Mouse (Mus musculus) thymus, postnatal 36 days (tissue): ENCODE measurements around the gene Chchd10.

Source experiments
- DNase-seq, 2 experiments: peaks; one replicate each; pipeline ENCODE4 v3.0.0; 2022; ENCODE audit warnings: mixed read lengths in 2 of 2

The Chchd10 gene

GRCm38 (mm10) chr10:75926396-75926795 lies 6.5 kb upstream of the Chchd10 start:
- DNase-seq, result peak in 1 of 2 experiments; percentile 35

- no peak for DNase-seq
These were observed 2.6 kb upstream of the Chchd10 start for GRCm38 (mm10) chr10:75930304-75930703.

GRCm38 (mm10) chr10:75931311-75931710 lies 1.6 kb upstream of the Chchd10 start:
- no peak for DNase-seq

- DNase-seq, result peak; percentile 36 to 48
These were observed 750 bp upstream of the Chchd10 start for GRCm38 (mm10) chr10:75932081-75932678.

DNA sequence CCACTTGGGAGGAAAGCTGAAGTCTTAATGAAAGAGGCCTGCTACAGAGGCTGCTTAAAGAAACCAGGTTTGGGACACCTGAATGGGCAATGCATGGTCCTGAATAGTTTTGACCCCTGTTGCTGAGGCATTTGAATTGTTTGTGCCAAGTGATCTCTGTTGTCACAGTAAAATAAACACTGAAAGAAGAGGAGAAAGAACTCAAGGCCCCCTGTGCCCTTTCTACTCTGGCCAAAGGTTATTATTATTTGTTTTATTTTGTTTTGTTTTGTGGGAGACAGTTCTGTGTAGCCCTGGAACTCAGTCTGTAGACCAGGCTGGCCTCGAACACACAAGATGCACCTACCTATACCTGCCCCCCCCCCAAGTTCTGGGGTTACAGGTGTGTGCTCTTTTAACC lies 2.1 kb downstream of the Chchd10 start:
- no peak for DNase-seq

DNA sequence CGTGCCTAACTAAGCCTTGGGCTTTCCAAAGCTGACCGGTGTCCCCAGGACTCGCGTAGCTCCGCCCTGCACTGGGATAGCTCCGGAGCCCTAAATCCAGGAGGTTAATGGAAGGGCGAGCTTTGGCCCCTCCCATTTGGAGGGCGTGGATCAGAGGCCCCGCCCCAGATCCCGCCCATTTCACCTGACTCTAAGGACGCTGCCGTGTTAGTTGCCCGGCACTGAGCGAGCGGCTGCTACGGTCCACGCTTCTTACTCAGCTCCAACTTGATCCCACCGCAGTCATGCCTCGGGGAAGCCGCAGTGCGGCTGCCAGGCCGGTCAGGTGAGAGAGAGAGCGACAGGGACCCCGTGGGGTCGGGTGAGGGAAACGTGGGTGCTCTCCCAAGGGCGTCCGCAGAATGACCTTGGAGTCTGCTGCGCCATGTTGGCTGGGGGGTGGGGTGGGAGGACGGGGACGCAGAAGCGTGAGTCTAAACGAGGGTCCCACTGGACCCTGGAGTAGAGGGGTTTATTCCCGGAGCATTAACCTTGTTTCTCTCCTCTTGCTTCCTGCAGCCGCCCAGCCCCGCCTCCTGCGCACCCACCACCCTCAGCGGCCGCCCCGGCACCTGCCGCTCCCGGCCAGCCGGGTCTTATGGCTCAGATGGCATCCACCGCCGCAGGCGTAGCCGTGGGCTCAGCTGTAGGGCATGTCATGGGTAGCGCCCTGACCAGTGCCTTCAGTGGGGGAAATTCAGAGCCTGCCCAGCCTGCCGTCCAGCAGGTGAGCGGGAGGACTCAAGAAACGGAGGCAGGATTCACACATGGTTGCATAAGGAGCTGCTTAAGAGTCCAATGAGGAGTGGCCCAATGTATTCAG lies 3.0 kb downstream of the Chchd10 start, which contains the start of gene Mmp11:
Mmp11 (minus strand) TSS at position 817 of the 862 bp plus-strand sequence.
- peak; percentile 60 to 65 for DNase-seq

GRCm38 (mm10) chr10:75936909-75937667 lies 4.2 kb downstream of the Chchd10 start:
- no peak for DNase-seq

DNA sequence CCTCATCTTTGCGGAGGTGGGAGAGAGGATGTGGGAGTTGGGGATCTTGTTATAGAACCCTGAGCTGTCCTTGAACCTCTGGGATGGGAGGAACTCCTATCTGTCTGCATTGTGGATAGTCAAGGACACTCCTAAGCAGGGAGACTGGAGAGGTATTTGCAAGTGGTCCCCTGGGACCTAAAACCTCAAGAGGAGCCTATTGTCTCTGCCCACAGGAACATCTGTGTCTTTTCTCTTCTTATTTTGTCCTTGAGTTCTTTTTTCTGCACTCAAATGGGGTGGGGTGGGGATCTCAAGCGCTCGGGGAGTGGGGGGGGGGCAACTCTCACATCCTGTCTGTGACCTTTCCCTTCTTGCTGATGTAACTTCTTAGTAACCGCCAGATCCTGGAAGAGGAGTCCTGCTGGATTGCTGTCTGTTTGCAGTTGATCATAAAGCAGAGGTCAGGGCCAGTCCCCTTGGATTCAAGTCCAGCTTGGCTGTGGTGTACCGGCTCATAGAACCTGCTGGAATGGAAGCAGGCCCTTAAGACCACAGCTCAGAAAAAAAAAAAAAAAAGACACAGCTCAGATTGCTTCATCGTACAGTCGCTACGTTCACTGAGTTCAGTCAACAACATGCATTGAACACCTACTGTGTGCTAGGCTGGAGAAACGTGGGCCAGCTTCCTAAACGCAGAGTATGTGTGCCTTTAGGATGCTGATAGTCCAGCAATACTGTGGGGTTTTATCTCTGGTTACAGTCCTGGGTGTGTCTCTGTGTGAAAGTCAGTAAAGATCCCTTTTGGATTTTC lies 5.1 kb downstream of the Chchd10 start:
- no peak for DNase-seq

DNA sequence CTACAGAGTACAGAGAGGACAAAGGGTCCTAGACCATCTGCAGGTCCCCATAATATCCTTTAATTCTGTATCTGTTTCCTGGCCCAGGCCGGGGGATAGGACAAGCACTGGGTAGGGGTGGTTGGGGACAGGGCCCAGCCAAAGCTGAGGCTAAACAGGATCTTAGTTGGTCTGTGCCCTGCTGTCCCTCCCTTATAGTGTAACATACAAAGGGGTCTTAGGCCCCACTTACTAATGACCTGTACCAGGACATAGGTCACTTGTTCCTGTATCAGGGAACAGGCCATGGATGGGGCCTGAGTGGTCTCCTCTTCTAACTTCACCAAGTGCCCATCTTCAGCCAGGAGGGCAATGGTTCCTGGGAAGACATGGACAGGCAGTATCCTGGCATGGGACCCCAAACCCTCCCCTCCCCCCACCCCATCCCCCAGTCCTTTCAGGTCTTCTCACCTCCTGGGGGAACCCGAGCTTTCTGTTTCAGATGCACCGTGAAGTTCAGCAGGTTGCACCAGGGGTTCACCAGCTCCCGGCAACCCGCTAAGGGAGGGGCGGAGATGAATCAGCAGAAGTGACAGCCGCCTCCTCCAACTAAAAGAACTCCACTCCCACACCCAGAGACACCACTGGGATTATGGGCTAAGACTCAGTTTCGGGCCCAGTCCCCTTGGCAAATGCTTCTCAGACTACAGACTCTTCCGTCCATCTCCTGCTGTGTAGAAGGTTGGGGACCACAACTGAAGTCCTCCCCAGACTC lies 6.7 kb downstream of the Chchd10 start:
- no peak for DNase-seq

GRCm38 (mm10) chr10:75940520-75940919 lies 7.6 kb downstream of the Chchd10 start, which contains the start of gene Gm867:
TSS of gene Gm867 (minus strand) at chr10:75940672.
- DNase-seq, result no peak

DNA sequence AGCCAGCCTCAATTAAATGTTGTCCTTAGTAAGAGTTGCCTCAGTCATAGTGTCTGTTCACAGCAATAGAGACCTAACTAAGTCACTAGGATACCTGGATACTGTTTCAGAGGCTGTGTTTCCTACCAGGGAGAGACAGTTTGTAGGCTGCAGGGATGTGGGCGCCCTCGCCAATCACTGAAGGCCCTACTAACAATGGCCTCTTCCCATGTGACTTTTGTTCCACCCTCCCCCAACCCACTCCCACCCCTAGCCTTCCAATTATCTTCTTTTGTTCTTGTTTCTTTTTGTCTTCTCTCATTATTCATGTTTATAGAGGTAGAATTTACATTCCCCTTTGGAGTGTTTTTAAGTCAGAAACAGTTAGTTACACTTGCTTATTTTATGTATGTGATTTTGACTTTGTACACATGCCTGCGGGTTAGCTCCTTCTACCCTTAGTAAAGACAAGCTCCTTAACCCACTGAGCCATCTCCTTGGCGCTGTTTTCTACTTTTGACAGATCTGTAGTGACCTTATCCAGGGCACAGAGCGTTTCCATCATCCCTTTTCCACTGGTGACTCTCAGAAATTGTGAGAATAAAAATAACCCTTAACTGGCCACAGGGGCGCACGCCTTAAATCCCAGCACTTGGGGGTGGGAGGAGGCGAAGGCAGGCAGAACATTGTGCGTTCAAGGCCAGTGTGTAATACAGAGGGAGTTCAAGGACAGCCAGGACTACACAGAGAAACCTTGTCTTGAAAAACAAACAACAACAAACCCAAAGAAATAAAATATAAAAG lies 8.3 kb downstream of the Chchd10 start:
- DNase-seq, result no peak

- no peak for DNase-seq
These were observed 10.0 kb downstream of the Chchd10 start, which contains the start of gene Vpreb3 for GRCm38 (mm10) chr10:75942736-75943477. TSS of gene Vpreb3 (plus strand) at chr10:75943057.

DNA sequence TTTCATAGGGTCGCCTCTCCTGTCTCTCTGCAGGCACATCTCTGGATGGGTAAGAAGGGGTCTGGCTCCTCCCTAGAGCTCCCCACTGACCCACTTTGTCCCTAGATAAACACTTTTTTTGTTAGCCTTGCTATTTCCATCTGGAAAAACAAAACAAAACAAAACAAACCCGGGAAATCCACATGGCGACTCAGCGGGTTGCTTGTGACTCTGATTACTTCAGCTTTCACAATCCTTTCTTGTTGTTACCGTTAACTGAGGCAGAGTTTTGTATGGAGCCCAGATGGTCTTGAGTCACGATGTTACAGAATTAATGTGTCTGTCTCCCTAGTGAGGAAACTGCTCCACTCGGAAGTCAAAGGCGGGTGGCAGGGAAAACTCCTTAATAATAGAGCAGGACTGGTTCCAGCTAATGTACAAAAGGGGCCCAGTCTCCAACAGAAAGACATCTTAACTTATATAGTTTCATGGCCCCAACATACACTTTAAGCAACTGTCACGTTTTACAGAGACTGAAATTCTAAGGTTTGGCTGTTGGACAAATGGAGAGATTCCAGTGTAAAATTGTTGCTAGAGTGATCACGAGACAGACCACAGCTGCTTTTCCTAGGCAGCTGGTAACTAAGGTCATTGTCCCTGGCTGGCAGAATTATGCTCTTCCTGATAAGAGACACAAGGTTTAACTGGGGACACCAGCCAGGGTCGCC lies 11.3 kb downstream of the Chchd10 start:
- no peak for DNase-seq

- DNase-seq, result no peak
These were observed 12.3 kb downstream of the Chchd10 start for GRCm38 (mm10) chr10:75945213-75945612.

- DNase-seq, result no peak
These were observed 13.0 kb downstream of the Chchd10 start for GRCm38 (mm10) chr10:75945896-75946295.

DNA sequence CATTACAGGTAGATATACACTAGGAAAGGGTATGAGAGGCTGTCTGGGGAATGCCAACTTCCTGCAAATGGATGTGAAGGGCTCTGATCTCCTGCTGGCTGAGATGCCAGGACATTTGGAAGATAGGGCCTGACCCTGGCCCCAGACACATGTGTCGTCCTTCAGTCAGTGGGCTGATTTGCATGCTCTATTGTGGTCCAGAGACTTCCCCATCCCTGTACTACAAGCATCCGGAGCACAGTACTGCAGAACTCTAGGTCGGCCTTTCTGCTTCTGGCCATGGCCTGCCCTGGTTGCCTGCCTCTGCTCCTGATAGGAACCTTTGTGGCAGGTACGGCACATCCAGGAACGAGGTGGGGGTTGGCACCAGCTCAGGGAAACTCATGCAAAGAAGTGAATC lies 15.1 kb downstream of the Chchd10 start:
- DNase-seq, result no peak

- no peak for DNase-seq
These were observed 16.4 kb downstream of the Chchd10 start for GRCm38 (mm10) chr10:75949053-75950045.

DNA sequence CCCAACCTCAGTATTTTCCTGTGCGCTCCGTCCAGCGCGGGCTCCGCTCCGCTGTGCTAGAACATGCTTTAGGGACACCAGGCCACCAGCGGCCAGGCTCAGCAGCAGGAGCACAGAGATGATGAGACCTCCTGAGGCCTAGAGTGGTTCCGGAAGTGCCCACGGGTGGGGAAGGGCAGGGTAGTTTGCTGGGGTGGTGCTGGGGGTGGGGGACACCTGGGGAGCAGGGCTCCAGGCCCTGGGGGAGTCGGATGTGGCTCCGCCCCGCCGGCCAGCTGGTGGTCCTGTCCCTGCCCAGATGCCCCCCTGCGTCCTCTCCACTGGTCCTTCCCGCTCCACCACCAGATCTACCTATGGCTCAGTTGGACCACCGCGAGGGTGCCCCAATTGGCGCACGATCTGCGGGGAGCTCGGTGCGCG lies 17.9 kb downstream of the Chchd10 start:
- peak; percentile 32 to 50 for DNase-seq
